Mouse (Mus musculus): Measurements from ENCODE around the gene Wnt10a. TPM values are rescaled to one million over a fixed set of nuclear protein-coding genes. Genes with fewer than 3 reads are reported as not detected.

The Wnt10a gene
- total and polyA plus RNA-seq, 3 experiments, result 126 to 187 (median 155) TPM

GRCm38 (mm10) chr1:74784041-74784759, 7.1 kb upstream of the Wnt10a start:
- Histone ChIP-seq H3K9ac (ENCODE audit: insufficient read depth, low read depth) (no peak overlapping the region), H3K27ac (ENCODE audit: insufficient read depth, low read depth) (no peak overlapping the region), H3K9me3 (replicated peaks; ENCODE audit: low read length) (peaks cover 12% of the 10 kb centered on the region), H3K4me1 (ENCODE audit: control insufficient read depth in 1 of 2, insufficient read depth in 2 of 2) (peaks cover 10 to 34% of the 10 kb centered on the region in 2 experiments), H3K79me2 (replicated peaks; ENCODE audit: control insufficient read depth, extremely low read depth, insufficient read depth, poor library complexity, severe bottlenecking) (no peaks in the 10 kb centered on the region), H3K4me3 (replicated peaks in 1 of 3; ENCODE audit: low read depth in 2 of 3, low read length in 2 of 3, poor library complexity in 1 of 3) (peak overlapping the region in 1 of 3 experiments; percentile 45), H3K27me3 (replicated peaks) (no peaks in the 10 kb centered on the region), H3K36me3 (replicated peaks in 1 of 2; ENCODE audit: control insufficient read depth in 1 of 2, insufficient read depth in 1 of 2, low read length in 1 of 2) (peaks cover 0 to 27% of the 10 kb centered on the region in 2 experiments), H3K4me2 (ENCODE audit: insufficient read depth, low read depth, poor library complexity, severe bottlenecking) (peak overlapping the region; percentile 37)
- dilution Hi-C loops (cut with MboI; ENCODE audit: extremely low pct_ligation_motif_present, extremely low pct_unique_long_range_greater_than_20kb, low sequenced_read_pairs) (no loop called here), in situ Hi-C loops (cut with MboI; ENCODE audit: low pct_ligation_motif_present, low pct_unique_long_range_greater_than_20kb, low sequenced_read_pairs) (no loop called here)
- DNase-seq (ENCODE audit: extremely low read depth), result no peak
- TF ChIP-seq TBP (conservative IDR thresholded peaks at IDR 0.05; ENCODE audit: low read depth, low read length) (no peak), SMC3 (IDR thresholded peaks at IDR 0.05; ENCODE audit: low read depth, low read length) (peak; percentile 21; the same call in 1 of the 2 replicates), TCF12 (IDR thresholded peaks at IDR 0.05; ENCODE audit: low read depth, low read length) (no peak), CTCF (conservative IDR thresholded peaks at IDR 0.05 in 1 of 2, IDR thresholded peaks at IDR 0.05 in 1 of 2; ENCODE audit: low read depth in 2 of 2, low read length in 2 of 2) (peak in 1 of 2 experiments; percentile 54; a peak in 2 of 4 replicates), UBTF (IDR thresholded peaks at IDR 0.05; ENCODE audit: low read depth, low read length) (no peak)

- no peaks in the 10 kb centered on the region for H3K27me3 ChIP-seq (replicated peaks)
- H3K79me2 ChIP-seq (replicated peaks; ENCODE audit: control insufficient read depth, extremely low read depth, insufficient read depth, poor library complexity, severe bottlenecking), result peaks cover 8% of the 10 kb centered on the region
- H3K4me3 ChIP-seq (replicated peaks in 1 of 3; ENCODE audit: low read depth in 2 of 3, low read length in 2 of 3, poor library complexity in 1 of 3), result peak overlapping the region in 2 of 3 experiments; percentile 2 to 49
- H3K9me3 ChIP-seq (replicated peaks; ENCODE audit: low read length), result peaks cover 12% of the 10 kb centered on the region
- no peak overlapping the region for H3K9ac ChIP-seq (ENCODE audit: insufficient read depth, low read depth)
- in situ Hi-C loops (cut with MboI; ENCODE audit: low pct_ligation_motif_present, low pct_unique_long_range_greater_than_20kb, low sequenced_read_pairs) (no loop called here), dilution Hi-C loops (cut with MboI; ENCODE audit: extremely low pct_ligation_motif_present, extremely low pct_unique_long_range_greater_than_20kb, low sequenced_read_pairs) (no loop called here)
- peak overlapping the region; percentile 48; the same call in 1 of the 2 replicates for H3K4me2 ChIP-seq (ENCODE audit: insufficient read depth, low read depth, poor library complexity, severe bottlenecking)
- peaks cover 0 to 18% of the 10 kb centered on the region in 2 experiments for H3K36me3 ChIP-seq (replicated peaks in 1 of 2; ENCODE audit: control insufficient read depth in 1 of 2, insufficient read depth in 1 of 2, low read length in 1 of 2)
- H3K4me1 ChIP-seq (ENCODE audit: control insufficient read depth in 1 of 2, insufficient read depth in 2 of 2), result peaks cover 32 to 50% of the 10 kb centered on the region in 2 experiments
- peak; percentile 91 for DNase-seq (ENCODE audit: extremely low read depth)
- peak overlapping the region; percentile 37 for H3K27ac ChIP-seq (ENCODE audit: insufficient read depth, low read depth)
- TF ChIP-seq ZKSCAN1 (IDR thresholded peaks at IDR 0.05; ENCODE audit: borderline replicate concordance, low read depth, low read length) (no peak), ZC3H11A (IDR thresholded peaks at IDR 0.05; ENCODE audit: low read depth, low read length) (peak; percentile 89), UBTF (IDR thresholded peaks at IDR 0.05; ENCODE audit: low read depth, low read length) (no peak), ELF1 (IDR thresholded peaks at IDR 0.05; ENCODE audit: low read depth, low read length) (peak; percentile 37; the same call in 1 of the 2 replicates), TBP (conservative IDR thresholded peaks at IDR 0.05; ENCODE audit: low read depth, low read length) (no peak), JUN (IDR thresholded peaks at IDR 0.05; ENCODE audit: insufficient read depth, low read depth, low read length) (no peak), CHD1 (IDR thresholded peaks at IDR 0.05; ENCODE audit: low read depth, low read length) (no peak), USF2 (conservative IDR thresholded peaks at IDR 0.05; ENCODE audit: low read depth, low read length) (no peak), CHD2 (IDR thresholded peaks at IDR 0.05; ENCODE audit: low read length) (no peak; the same call in 1 of the 2 replicates), ETS1 (conservative IDR thresholded peaks at IDR 0.05; ENCODE audit: low read depth, low read length) (no peak), MAFK (IDR thresholded peaks at IDR 0.05; ENCODE audit: insufficient replicate concordance, low read length) (no peak), MAZ (IDR thresholded peaks at IDR 0.05; ENCODE audit: low read depth, low read length) (peak; percentile 57; the same call in 1 of the 2 replicates), CTCF (conservative IDR thresholded peaks at IDR 0.05 in 1 of 2, IDR thresholded peaks at IDR 0.05 in 1 of 2; ENCODE audit: low read depth in 2 of 2, low read length in 2 of 2) (peak; percentile 35 to 96; a peak in 3 of 4 replicates), MAX (IDR thresholded peaks at IDR 0.05; ENCODE audit: low read length) (no peak), GABPA (IDR thresholded peaks at IDR 0.05; ENCODE audit: insufficient replicate concordance, low read depth, low read length) (no peak), POLR2AphosphoS2 (IDR thresholded peaks at IDR 0.05; ENCODE audit: low read depth, low read length) (no peak), EP300 (IDR thresholded peaks at IDR 0.05; ENCODE audit: low read length) (no peak), MYC (IDR thresholded peaks at IDR 0.05; ENCODE audit: low read depth, low read length) (no peak), SMC3 (IDR thresholded peaks at IDR 0.05; ENCODE audit: low read depth, low read length) (peak; percentile 98), ZMIZ1 (IDR thresholded peaks at IDR 0.05; ENCODE audit: low read depth, low read length) (no peak), MEF2A (IDR thresholded peaks at IDR 0.05; ENCODE audit: borderline replicate concordance, low read depth, low read length) (no peak), NRF1 (IDR thresholded peaks at IDR 0.05; ENCODE audit: low read depth, low read length) (no peak), HCFC1 (IDR thresholded peaks at IDR 0.05; ENCODE audit: low read depth, low read length) (no peak), JUND (conservative IDR thresholded peaks at IDR 0.05; ENCODE audit: low read depth, low read length) (no peak), SIN3A (IDR thresholded peaks at IDR 0.05; ENCODE audit: low read length) (0 out of 2 replicates have a peak, but pooled peaks have one; percentile 40), IRF4 (IDR thresholded peaks at IDR 0.05; ENCODE audit: low read depth, low read length) (peak; percentile 35; the same call in 1 of the 2 replicates), RCOR1 (conservative IDR thresholded peaks at IDR 0.05; ENCODE audit: low read depth, low read length) (no peak), MXI1 (IDR thresholded peaks at IDR 0.05; ENCODE audit: low read depth, low read length) (no peak), ZNF384 (IDR thresholded peaks at IDR 0.05; ENCODE audit: low read depth, low read length) (no peak)
These were observed 3.5 kb upstream of the Wnt10a start for GRCm38 (mm10) chr1:74787846-74788245.

All from CH12.LX (cell line).